Mouse (Mus musculus) embryonic facial prominence, embryonic 12.5 days (tissue): ENCODE results near the gene Tnfsf13. TPM values are rescaled to one million over a fixed set of nuclear protein-coding genes. Genes with fewer than 3 reads are reported as not detected.
A peak's percentile ranks its signal among the peaks of the same experiment; 100 is the strongest.

ENCODE experiments used
- ATAC-seq: fragments of 200-750 bp; cut with Nextera tagmentation; 2 replicates; pipeline ENCODE4 v1.8.0; 2017; ENCODE audit not compliant: insufficient number of reproducible peaks, insufficient read depth, low FRiP score, low TSS enrichment
- H3K27ac ChIP-seq: fragments of 300-500 bp; sonication (generic); 2 replicates; pipeline ENCODE4 v1.5.1; 2016; ENCODE audit warnings: mild to moderate bottlenecking
- H3K27me3 ChIP-seq: fragments of 300-500 bp; sonication (generic); 2 replicates; pipeline ENCODE4 v1.6.1; 2016; ENCODE audit warnings: mild to moderate bottlenecking, moderate library complexity
- H3K36me3 ChIP-seq: fragments of 300-500 bp; sonication (generic); 2 replicates; pipeline ENCODE4 v1.6.1; 2016; ENCODE audit warnings: mild to moderate bottlenecking
- H3K4me1 ChIP-seq: fragments of 300-500 bp; sonication (generic); 2 replicates; pipeline ENCODE4 v1.6.1; 2016
- H3K4me2 ChIP-seq: fragments of 300-500 bp; sonication (generic); replicated peaks from 2 replicates; pipeline ENCODE4 v1.6.1; 2016; ENCODE audit warnings: mild to moderate bottlenecking, moderate library complexity
- H3K4me3 ChIP-seq: fragments of 300-500 bp; sonication (generic); 2 replicates; pipeline ENCODE4 v1.5.1; 2016; ENCODE audit warnings: mild to moderate bottlenecking
- H3K9ac ChIP-seq: fragments of 300-500 bp; sonication (generic); 2 replicates; pipeline ENCODE4 v1.6.1; 2016; ENCODE audit warnings: mild to moderate bottlenecking, moderate library complexity
- H3K9me3 ChIP-seq: fragments of 300-500 bp; sonication (generic); 2 replicates; pipeline ENCODE4 v1.6.1; 2016; ENCODE audit warnings: mild to moderate bottlenecking, moderate library complexity
- WGBS: fragments of 180-500 bp; shearing (Covaris S2); methylation state at CpG from one replicate; pipeline ENCODE4 v1.1.7; 2016; 5-methylcytosine and 5-hydroxymethylcytosine counted together
- polyA plus RNA-seq: library from polyadenylated mRNA; unstranded; fragments of >200 nt; fragmentation: Nextera tagmentation; extraction: Ambion mirVana; gene quantifications from 2 replicates; pipeline ENCODE4 v1.2.1, GENCODE M21; 2016

The Tnfsf13 gene
- polyA plus RNA-seq, 1 experiment from 2014 or later = 0.50 TPM

DNA sequence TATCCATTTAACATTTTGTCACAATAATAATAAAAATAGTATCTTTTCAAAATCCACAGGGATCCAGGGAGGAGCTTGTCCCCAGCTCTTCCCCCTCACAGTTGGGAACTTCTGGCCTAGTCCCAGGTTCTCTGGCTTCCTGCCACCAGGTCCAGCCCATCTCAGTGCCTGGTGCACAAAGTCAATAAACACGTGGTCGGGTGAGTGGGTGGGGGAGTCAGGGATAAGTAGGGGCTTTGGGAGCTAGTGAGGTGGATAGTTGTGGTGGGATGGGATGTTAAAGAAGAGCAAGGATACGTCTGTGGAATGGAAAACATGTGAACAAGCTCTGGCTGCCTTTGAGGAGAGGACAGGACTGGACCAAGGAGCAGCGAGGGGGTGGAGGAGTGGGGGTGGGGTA, 793 bp upstream of the Tnfsf13 start:
- no peak overlapping the region for H3K4me3 ChIP-seq
- H3K27ac ChIP-seq = no peak overlapping the region
- H3K27me3 ChIP-seq = no peaks in the 10 kb centered on the region
- H3K4me2 ChIP-seq = no peak overlapping the region
- WGBS = 16% methylated on average over 4 of the region's 4 CpGs
- no peaks in the 10 kb centered on the region for H3K9me3 ChIP-seq
- H3K9ac ChIP-seq = 0 out of 2 replicates have a peak overlapping the region, but pooled peaks have one; percentile 15
- H3K4me1 ChIP-seq = peaks cover 15% of the 10 kb centered on the region
- ATAC-seq = no peak
- no peaks in the 10 kb centered on the region for H3K36me3 ChIP-seq

DNA sequence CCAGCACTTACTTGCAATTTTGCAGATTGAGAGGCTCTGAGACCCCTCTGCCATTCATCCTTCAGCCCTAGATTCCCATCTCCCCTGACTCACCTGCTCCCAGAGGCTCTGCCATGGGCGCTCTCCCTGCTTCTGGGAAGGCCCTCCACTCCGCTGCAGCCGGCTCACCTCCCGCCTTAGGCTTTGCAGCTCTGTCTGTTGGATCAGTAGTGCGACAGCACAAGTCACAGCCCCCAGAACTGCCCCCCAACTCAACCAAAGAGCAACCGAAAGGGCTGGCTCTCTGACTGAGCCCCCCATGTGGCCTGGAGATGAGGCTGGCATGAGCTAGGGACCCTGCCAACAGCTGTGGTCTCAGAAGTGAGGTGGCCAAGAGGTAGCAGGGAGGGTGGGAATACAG, 648 bp downstream of the Tnfsf13 start:
- Histone ChIP-seq H3K27ac (no peak overlapping the region), H3K4me2 (no peak overlapping the region), H3K9ac (no peak overlapping the region), H3K27me3 (no peaks in the 10 kb centered on the region), H3K4me1 (peaks cover 26% of the 10 kb centered on the region), H3K9me3 (no peaks in the 10 kb centered on the region), H3K4me3 (no peak overlapping the region), H3K36me3 (peaks cover 4% of the 10 kb centered on the region)
- 81% methylated on average over 6 of the region's 6 CpGs for WGBS
- ATAC-seq = no peak

DNA sequence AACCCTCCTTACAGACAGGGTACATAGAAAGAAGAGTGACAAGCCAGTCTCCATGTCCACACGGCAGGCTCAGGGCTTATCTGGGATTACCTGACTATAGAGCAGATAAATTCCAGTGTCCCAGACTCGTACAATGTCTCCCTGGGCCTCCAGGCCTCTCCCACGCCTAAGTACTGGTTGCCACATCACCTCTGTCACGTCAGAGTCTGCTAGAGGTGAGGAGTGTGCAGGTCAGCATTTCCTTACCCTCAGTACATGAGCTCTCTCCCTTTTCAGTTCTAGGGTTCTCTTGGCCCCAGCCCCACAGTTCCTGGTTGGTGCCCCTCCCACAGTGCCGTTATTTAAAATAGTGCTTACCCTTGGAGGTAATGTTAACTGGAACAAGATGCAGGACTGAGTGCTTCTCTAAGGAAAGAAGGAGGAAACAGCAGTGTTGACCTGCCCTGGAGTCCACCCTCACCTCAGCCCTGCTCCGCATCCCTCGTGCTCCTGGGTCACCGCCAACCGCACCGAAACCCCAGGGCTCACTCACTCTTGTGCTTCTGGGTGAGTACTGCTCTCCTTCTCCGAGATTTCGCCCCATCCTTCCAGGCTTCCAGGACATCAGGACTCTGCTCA, 1.3 kb downstream of the Tnfsf13 start:
- ATAC-seq = no peak
- WGBS = 74% methylated on average over 12 of the region's 12 CpGs
- Histone ChIP-seq H3K27ac (no peak overlapping the region; the same call in 1 of the 2 replicates), H3K27me3 (no peaks in the 10 kb centered on the region), H3K9me3 (no peaks in the 10 kb centered on the region), H3K4me2 (no peak overlapping the region), H3K4me1 (peaks cover 31% of the 10 kb centered on the region), H3K9ac (no peak overlapping the region), H3K36me3 (peaks cover 8% of the 10 kb centered on the region), H3K4me3 (no peak overlapping the region)

DNA sequence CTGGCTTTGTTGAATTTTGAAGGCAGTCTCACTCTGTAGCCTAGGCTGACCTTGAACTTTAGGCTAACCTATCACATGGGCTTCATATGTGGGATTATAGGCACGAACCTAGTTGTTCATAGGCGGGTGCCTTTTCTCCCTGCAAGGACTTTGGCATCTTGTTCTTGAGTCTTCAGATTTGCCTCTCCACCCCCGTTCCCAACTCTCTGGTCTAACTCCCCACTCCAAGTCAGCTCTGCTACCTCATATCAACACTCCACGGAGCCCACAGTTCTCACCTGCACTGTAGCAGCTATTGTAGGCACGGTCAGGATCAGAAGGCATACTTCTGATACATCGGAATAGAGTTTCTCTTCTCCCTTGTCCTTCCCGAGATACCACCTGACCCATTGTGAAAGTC, 2.0 kb downstream of the Tnfsf13 start:
- H3K4me1 ChIP-seq = peaks cover 32% of the 10 kb centered on the region
- H3K9ac ChIP-seq = 0 out of 2 replicates have a peak overlapping the region, but pooled peaks have one; percentile 27
- peak overlapping the region; percentile 97 for H3K27ac ChIP-seq
- ATAC-seq = no peak
- no peak overlapping the region for H3K4me2 ChIP-seq
- 74% methylated on average over 7 of the region's 7 CpGs for WGBS
- H3K27me3 ChIP-seq = no peaks in the 10 kb centered on the region
- H3K9me3 ChIP-seq = no peaks in the 10 kb centered on the region
- peaks cover 12% of the 10 kb centered on the region for H3K36me3 ChIP-seq
- H3K4me3 ChIP-seq = no peak overlapping the region

DNA sequence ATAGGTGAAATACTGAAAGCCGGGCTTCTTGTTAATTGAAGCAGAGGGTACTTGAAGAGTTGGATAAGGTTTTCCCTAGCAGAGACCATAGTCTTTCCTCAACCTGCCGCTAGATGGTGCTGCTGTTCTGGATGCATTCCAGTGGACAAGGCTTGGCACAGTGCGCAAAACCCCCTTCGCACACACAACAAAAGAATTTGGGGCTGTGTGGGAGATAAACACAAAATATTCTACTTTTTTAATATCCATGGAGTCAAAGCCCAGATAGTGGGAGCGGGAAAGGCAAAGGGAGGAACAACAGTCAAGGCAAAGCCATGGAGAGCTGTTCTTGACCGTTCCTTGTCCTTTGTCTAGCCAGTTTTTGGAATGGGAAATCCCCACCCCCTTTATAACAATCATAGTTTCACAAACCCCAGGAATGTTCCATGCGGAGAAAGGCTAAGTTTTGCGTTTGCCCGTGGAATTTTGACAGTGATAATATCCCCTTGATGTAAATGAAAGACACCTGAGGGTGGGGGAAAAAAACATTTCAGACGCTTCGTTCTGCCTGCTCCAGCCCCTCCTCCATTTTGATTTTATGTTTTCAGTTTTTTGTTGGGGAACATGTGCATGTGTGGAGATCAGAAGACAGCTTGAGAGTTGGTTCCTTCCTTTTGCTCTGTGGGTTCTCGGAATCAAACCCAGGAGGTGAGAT, 2.6 kb downstream of the Tnfsf13 start:
- ATAC-seq = no peak
- Histone ChIP-seq H3K9ac (peak overlapping the region; percentile 27; the same call in 1 of the 2 replicates), H3K4me1 (peaks cover 32% of the 10 kb centered on the region), H3K27ac (peak overlapping the region; percentile 97), H3K36me3 (peaks cover 18% of the 10 kb centered on the region), H3K4me3 (peak overlapping the region; percentile 12; the same call in 1 of the 2 replicates), H3K4me2 (peak overlapping the region; percentile 93), H3K9me3 (no peaks in the 10 kb centered on the region), H3K27me3 (no peaks in the 10 kb centered on the region)
- WGBS = 9% methylated on average over 12 of the region's 12 CpGs

DNA sequence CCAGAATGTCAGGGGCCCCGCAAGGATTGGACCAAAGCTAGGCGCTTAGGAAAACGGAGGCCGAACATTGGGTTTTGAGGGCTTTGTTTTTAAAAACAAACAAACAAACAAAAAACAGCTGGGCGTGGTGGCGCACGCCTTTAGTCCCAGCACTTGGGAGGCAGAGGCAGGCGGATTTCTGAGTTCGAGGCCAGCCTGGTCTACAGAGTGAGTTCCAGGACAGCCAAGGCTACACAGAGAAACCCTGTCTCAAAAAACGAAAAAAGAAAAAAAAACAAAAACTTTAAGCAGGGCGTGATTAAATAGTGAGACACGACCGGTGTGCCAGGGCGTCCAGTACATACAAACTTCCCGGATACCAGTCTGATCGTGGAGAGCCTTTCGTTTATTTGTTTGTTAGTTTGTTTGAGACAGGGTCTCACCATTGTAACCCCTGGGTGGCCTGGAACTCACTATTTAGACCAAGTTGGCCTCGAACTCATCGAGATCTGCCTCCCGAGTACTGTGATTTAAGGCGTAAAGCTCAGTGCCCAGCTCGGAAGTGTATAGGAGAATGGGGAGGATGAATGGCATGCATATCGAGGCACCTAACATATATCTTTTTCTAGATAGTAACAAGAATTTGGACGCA, 3.3 kb downstream of the Tnfsf13 start:
- no peak for ATAC-seq
- WGBS = 26% methylated on average over 24 of the region's 24 CpGs
- Histone ChIP-seq H3K36me3 (peaks cover 24% of the 10 kb centered on the region), H3K4me2 (peak overlapping the region; percentile 93), H3K27ac (peak overlapping the region; percentile 97), H3K4me3 (peak overlapping the region; percentile 84), H3K27me3 (no peaks in the 10 kb centered on the region), H3K9ac (peak overlapping the region; percentile 88), H3K4me1 (peaks cover 32% of the 10 kb centered on the region), H3K9me3 (no peaks in the 10 kb centered on the region)

DNA sequence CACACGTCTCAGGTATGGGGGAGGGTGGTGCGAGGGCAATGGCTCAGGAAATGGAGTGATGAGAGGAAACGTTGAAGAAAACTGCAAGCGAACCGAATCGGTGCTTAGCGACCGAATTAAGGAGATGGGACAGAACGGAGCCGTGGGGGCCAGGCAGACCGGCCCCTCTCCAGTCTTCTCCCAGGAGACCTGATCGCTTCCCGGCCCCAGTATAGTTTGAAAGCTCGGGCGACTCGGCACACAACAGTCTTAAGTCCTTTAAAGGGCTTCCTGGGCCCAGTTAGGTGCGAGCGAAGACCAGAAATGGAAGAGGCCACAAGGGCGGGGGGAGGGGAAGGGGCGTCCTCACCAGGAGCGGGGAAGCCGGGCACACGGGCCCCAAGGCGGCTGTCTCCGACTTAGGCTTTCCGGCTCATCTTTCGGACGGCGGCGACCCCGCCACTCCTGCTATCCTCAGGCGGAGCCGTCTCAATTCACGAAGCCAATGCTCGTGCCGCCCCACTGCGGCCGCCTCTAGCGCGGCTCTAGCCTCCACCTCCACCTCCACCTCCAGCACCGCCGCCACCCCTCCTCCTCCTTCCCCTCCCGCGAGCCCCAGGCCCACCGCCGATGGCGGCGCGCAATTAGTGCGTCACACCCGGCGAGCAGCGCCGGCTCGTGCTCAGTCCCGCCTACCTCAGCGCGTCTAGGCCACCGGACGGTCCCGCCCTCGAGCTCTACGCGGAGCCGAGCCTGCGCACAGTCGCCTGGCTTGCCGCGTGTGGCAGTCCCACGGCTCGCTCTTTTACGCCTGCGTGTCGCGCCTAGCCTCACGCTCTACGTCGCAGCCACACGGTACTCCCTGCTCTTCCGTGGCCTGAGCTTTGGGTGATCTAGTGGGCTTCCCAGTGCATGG, 4.0 kb downstream of the Tnfsf13 start, which contains the start of gene Senp3:
Gene Senp3, minus strand, starts transcription at position 771 of the 895 bp plus-strand sequence.
- H3K4me2 ChIP-seq = peak within 1 kb of the TSS; percentile 93
- H3K36me3 ChIP-seq = peaks cover 32% of the 10 kb centered on the region
- H3K4me1 ChIP-seq = peaks cover 24% of the 10 kb centered on the region
- peak within 1 kb of the TSS; percentile 97 for H3K27ac ChIP-seq
- H3K9me3 ChIP-seq = no peaks in the 10 kb centered on the region
- H3K27me3 ChIP-seq = no peaks in the 10 kb centered on the region
- peak within 1 kb of the TSS; percentile 88 for H3K9ac ChIP-seq
- ATAC-seq = peak; percentile 93
- H3K4me3 ChIP-seq = peak within 1 kb of the TSS; percentile 84
- WGBS = under 1% methylated on average over 75 of the region's 80 CpGs

DNA sequence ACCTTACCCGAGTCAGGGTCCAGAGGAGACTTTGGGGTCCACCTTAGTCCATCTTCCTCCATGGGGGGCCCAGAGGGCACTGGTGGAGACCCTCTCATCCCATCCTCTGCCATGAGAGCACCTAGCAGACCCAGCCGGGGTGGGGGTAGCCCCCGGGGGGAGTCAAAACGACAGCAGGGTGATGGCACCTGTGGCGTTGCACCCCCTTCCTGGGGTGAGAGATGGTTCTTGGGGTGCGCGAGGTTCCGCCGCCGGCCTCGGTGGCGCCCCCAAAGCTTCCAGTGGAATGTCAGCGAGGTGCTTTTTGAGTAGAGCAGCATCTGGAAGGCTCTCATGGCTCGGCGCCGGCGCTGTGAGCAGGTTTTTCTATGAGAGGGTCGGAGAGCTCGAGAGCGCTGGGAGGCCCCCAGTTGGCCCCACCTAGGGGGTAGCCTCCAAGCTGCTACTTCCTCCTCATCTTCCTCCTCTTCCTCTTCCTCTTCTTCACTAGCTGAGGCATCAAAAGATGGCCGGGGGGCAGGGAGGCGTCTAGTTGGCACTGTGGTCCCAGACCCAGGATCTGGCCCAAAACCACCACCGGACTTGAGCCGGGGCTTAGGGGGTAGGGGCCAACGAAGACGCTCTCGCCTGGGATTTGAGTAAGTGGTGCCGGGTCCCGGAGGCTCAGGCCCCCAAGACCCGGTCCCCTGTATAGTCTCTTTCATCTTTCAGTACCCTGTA, 5.3 kb downstream of the Tnfsf13 start:
- peak overlapping the region; percentile 93 for H3K4me2 ChIP-seq
- H3K27me3 ChIP-seq = no peaks in the 10 kb centered on the region
- H3K9ac ChIP-seq = peak overlapping the region; percentile 88
- H3K36me3 ChIP-seq = peaks cover 44% of the 10 kb centered on the region
- peak overlapping the region; percentile 84 for H3K4me3 ChIP-seq
- no peaks in the 10 kb centered on the region for H3K9me3 ChIP-seq
- H3K4me1 ChIP-seq = peaks cover 24% of the 10 kb centered on the region
- ATAC-seq = no peak
- H3K27ac ChIP-seq = no peak overlapping the region
- WGBS = 90% methylated on average over 30 of the region's 30 CpGs

DNA sequence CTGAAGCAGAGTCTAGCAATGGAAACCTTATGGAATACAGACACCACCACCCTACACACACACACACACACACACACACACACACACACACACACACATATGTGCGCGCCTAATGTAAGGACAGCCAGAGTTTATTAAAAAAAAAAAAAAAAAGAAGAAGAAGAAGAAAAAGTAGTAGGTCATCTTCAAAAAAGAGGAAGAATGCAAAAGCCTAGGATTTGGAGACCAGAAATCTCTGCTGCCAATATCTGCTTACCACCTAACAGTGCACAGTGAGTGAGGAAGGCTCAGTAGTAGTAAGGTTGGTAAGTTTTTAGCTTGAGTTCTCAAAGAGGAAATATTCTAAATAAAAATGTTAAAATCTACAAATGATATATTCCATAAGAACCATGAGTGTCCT, 6.4 kb downstream of the Tnfsf13 start:
- H3K27ac ChIP-seq = no peak overlapping the region
- peaks cover 24% of the 10 kb centered on the region for H3K4me1 ChIP-seq
- no peaks in the 10 kb centered on the region for H3K27me3 ChIP-seq
- no peaks in the 10 kb centered on the region for H3K9me3 ChIP-seq
- peaks cover 56% of the 10 kb centered on the region for H3K36me3 ChIP-seq
- WGBS = 100% methylated on average over 2 of the region's 2 CpGs
- no peak overlapping the region for H3K4me2 ChIP-seq
- ATAC-seq = no peak
- H3K9ac ChIP-seq = no peak overlapping the region
- H3K4me3 ChIP-seq = no peak overlapping the region

DNA sequence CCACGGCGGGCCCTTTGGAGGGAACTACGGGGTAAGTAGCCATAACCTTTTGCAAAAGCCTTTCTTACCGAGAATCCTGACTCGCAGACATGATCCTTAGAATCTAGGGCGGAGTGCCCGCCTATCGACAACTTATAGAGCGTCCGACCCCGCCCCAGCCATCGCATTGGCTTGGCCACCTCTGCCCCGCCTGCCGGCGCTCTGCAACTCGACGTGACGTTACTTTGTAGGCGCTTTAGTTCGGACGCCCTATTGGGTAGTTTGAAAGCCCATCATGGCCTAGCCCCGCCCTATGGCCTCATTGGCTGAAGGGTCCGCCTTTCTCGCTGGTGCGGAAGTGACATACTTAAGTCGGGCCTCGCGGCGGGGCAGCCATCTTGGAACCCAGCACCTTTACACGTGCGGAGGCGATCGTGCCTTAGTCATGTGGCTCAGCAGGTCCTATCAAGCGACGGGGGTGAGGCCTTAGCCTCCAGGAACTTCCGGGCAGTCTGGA, 13.3 kb downstream of the Tnfsf13 start, which contains the start of gene Eif4a1:
Gene Eif4a1, minus strand, starts transcription at position 213 of the 496 bp plus-strand sequence.
- H3K4me1 ChIP-seq = peaks cover 15% of the 10 kb centered on the region
- H3K36me3 ChIP-seq = peaks cover 78% of the 10 kb centered on the region
- H3K4me2 ChIP-seq = peak within 1 kb of the TSS; percentile 82
- WGBS = under 1% methylated on average over 36 of the region's 36 CpGs
- H3K27me3 ChIP-seq = no peaks in the 10 kb centered on the region
- H3K27ac ChIP-seq = peak within 1 kb of the TSS; percentile 97
- H3K9me3 ChIP-seq = no peaks in the 10 kb centered on the region
- ATAC-seq = peak; percentile 99
- H3K9ac ChIP-seq = peak within 1 kb of the TSS; percentile 100
- peak within 1 kb of the TSS; percentile 100 for H3K4me3 ChIP-seq
